Mouse (Mus musculus): ENCODE results near the gene Akap6. TPM values are rescaled to one million over a fixed set of nuclear protein-coding genes. Genes with fewer than 3 reads are reported as not detected.

Gene Akap6
- total and polyA plus RNA-seq, 3 experiments = not detected

GRCm38 (mm10) chr12:53112276-53112675 is 413.1 kb downstream of the Akap6 start:
- Histone ChIP-seq H3K4me1 (ENCODE audit: control insufficient read depth in 1 of 2, insufficient read depth in 2 of 2, low read length in 2 of 2) (no peaks in the 10 kb centered on the region), H3K4me3 (ENCODE audit: control insufficient read depth in 1 of 2, insufficient read depth in 1 of 2, low read depth in 2 of 2, low read length in 2 of 2) (no peak overlapping the region), H3K27ac (ENCODE audit: control insufficient read depth, low read depth, low read length) (no peak overlapping the region), H3K79me2 (ENCODE audit: control insufficient read depth, insufficient read depth, low read length, poor library complexity) (no peaks in the 10 kb centered on the region), H3K9me3 (replicated peaks; ENCODE audit: insufficient read depth, low read length) (no peaks in the 10 kb centered on the region), H3K9ac (ENCODE audit: control insufficient read depth, low read depth, low read length, poor library complexity, severe bottlenecking) (no peak overlapping the region), H3K36me3 (ENCODE audit: control insufficient read depth in 1 of 2, insufficient read depth in 2 of 2, low read length in 2 of 2) (no peaks in the 10 kb centered on the region), H3K27me3 (ENCODE audit: control insufficient read depth in 1 of 2, insufficient read depth in 2 of 2, low read length in 2 of 2) (no peaks in the 10 kb centered on the region)
- no peak for DNase-seq (ENCODE audit: low read depth, low spot score)
- TF ChIP-seq TCF12 (IDR thresholded peaks at IDR 0.05; ENCODE audit: low read depth, low read length) = no peak
- TF ChIP-seq GATA1 (IDR thresholded peaks at IDR 0.05; ENCODE audit: low read depth, low read length) = no peak
- TF ChIP-seq SMC3 (IDR thresholded peaks at IDR 0.05; ENCODE audit: low read depth, low read length) = no peak
- no peak for TF ChIP-seq SIN3A (IDR thresholded peaks at IDR 0.05; ENCODE audit: low read length)
- no peak for TF ChIP-seq BHLHE40 (IDR thresholded peaks at IDR 0.05; ENCODE audit: borderline replicate concordance, low read depth, low read length)
- TF ChIP-seq CTCF (IDR thresholded peaks at IDR 0.05 in 2 of 3, conservative IDR thresholded peaks at IDR 0.05 in 1 of 3; ENCODE audit: control insufficient read depth in 1 of 3, insufficient read depth in 1 of 3, low read depth in 2 of 3, low read length in 3 of 3, poor library complexity in 1 of 3, severe bottlenecking in 1 of 3) = no peak
- TF ChIP-seq MAZ (IDR thresholded peaks at IDR 0.05; ENCODE audit: low read depth, low read length) = no peak

- no peak overlapping the region for H3K27ac ChIP-seq (ENCODE audit: control insufficient read depth, low read depth, low read length)
- no peaks in the 10 kb centered on the region for H3K9me3 ChIP-seq (replicated peaks; ENCODE audit: insufficient read depth, low read length)
- no peaks in the 10 kb centered on the region for H3K79me2 ChIP-seq (ENCODE audit: control insufficient read depth, insufficient read depth, low read length, poor library complexity)
- no peaks in the 10 kb centered on the region for H3K27me3 ChIP-seq (ENCODE audit: control insufficient read depth in 1 of 2, insufficient read depth in 2 of 2, low read length in 2 of 2)
- H3K9ac ChIP-seq (ENCODE audit: control insufficient read depth, low read depth, low read length, poor library complexity, severe bottlenecking) = no peak overlapping the region
- H3K4me3 ChIP-seq (ENCODE audit: control insufficient read depth in 1 of 2, insufficient read depth in 1 of 2, low read depth in 2 of 2, low read length in 2 of 2) = no peak overlapping the region
- H3K4me1 ChIP-seq (ENCODE audit: control insufficient read depth in 1 of 2, insufficient read depth in 2 of 2, low read length in 2 of 2) = no peaks in the 10 kb centered on the region
- TF ChIP-seq GABPA (IDR thresholded peaks at IDR 0.05; ENCODE audit: low read depth, low read length) (no peak), EP300 (IDR thresholded peaks at IDR 0.05; ENCODE audit: low read depth in 1 of 2, low read length in 2 of 2) (no peak), TBP (IDR thresholded peaks at IDR 0.05; ENCODE audit: low read depth, low read length) (no peak), ZKSCAN1 (IDR thresholded peaks at IDR 0.05; ENCODE audit: low read depth, low read length) (no peak), NELFE (IDR thresholded peaks at IDR 0.05; ENCODE audit: low read depth, low read length) (no peak), GATA1 (IDR thresholded peaks at IDR 0.05; ENCODE audit: low read depth, low read length) (no peak), MYB (IDR thresholded peaks at IDR 0.05; ENCODE audit: low read depth, low read length) (no peak), POLR2A (IDR thresholded peaks at IDR 0.05; ENCODE audit: control insufficient read depth in 1 of 2, insufficient read depth in 1 of 2, low read depth in 1 of 2, low read length in 2 of 2, poor library complexity in 1 of 2) (no peak), ZNF384 (IDR thresholded peaks at IDR 0.05; ENCODE audit: low read depth, low read length) (no peak), MAX (IDR thresholded peaks at IDR 0.05; ENCODE audit: low read length) (no peak), RCOR1 (IDR thresholded peaks at IDR 0.05; ENCODE audit: low read depth, low read length) (no peak), TAL1 (IDR thresholded peaks at IDR 0.05; ENCODE audit: low read length) (no peak), USF1 (IDR thresholded peaks at IDR 0.05; ENCODE audit: low read depth, low read length) (no peak), MXI1 (IDR thresholded peaks at IDR 0.05; ENCODE audit: low read depth, low read length) (no peak), KAT2A (conservative IDR thresholded peaks at IDR 0.05; ENCODE audit: low read depth, low read length) (no peak)
- DNase-seq (ENCODE audit: low read depth, low spot score) = no peak
- no peaks in the 10 kb centered on the region for H3K36me3 ChIP-seq (ENCODE audit: control insufficient read depth in 1 of 2, insufficient read depth in 2 of 2, low read length in 2 of 2)
These were observed 420.2 kb downstream of the Akap6 start for GRCm38 (mm10) chr12:53119352-53119751.
